Mouse (Mus musculus) adrenal gland (tissue): ENCODE results near the gene Rcan3.

Experiments
- intact Hi-C: fragments of 180-260 bp; cut with DNase I; formaldehyde crosslinking; loops from one replicate; pipeline ENCODE4 v1.15.1; 2025
- long read RNA-seq, 2 experiments: library from polyadenylated mRNA; unstranded; transcript quantifications; one replicate each; pipeline ENCODE4 v2.0.0; 2020; ENCODE audit warnings: borderline replicate concordance in 1 of 2; ENCODE audit not compliant: insufficient replicate concordance in 1 of 2

Gene Rcan3
- long read RNA-seq, experiment 1, full-length matches to known transcripts, result 3 of 5 reads
- long read RNA-seq, experiment 1, partial matches to known transcripts, result 0 of 5 reads
- long read RNA-seq, experiment 1, other reads (novel, unspliced or antisense), result 2 of 5 reads
- long read RNA-seq, experiment 2, full-length matches to known transcripts, result 3 of 8 reads
- long read RNA-seq, experiment 2, partial matches to known transcripts, result 0 of 8 reads
- long read RNA-seq, experiment 2, other reads (novel, unspliced or antisense), result 5 of 8 reads

- intact Hi-C loops, result no loop called here
Measured at GRCm38 (mm10) chr4:135433443-135434394, at the start of gene Rcan3. Rcan3 (minus strand) TSS chr4:135433853.

DNA sequence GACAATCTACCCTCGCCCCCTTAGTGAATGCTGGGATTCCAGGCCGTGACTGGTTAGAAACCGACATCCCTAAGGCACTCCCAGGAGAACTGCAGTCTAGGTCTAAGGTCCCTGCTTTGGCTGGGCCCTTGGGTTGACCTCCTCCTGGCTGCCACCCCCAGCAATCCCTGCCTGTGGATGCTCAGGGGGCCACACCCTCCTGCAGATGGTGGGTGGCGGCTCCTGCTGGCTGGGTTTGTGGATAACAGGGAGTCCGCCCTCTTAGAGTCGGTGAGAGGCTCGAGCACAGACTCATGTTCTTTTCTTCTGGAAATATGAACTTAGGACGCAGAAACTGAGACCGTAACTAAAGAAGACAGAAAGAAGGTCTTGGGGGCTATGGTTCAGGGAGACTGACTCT is 46.7 kb upstream of the Rcan3 start:
- intact Hi-C loops, result no loop called here

DNA sequence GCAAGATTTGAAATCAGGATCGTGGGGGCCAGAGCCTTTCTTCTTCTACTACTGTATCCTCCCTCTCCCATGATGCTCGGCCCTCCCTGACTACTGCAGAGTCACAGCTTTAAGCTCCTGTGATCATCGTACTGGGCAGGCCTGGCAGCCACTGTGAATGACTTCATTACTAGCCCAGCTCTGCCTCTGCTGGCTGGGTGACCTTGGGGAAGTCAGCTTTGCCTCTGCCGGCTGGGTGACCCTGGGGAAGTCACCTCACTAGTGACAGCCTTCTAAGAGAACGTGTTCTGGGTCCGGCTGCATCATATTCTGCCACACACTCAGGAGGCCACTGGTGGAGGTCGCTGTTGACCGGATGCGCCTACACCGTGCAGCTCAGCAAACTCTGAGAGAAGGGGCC is 44.2 kb upstream of the Rcan3 start:
- intact Hi-C loops, result no loop called here

DNA sequence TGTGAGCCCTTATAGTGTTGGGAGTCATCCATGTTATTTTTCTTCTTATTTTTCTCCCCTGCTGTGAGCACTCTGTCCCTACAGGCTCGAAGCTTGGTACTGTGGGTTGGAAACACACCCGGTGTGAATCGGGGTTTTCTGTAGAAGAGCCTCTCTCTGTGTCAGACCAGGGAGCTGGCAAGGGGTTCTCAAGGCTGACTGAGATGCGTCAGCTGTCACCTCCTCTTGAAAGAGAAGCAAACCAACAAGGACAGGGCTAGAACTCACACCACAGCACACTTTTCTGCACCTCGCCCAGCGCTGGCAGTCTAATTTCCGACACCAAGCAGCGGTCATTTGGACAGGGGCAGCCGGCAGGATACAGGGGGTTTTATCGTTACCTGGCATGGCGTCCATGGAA is 29.8 kb upstream of the Rcan3 start:
- intact Hi-C loops, result no loop called here

DNA sequence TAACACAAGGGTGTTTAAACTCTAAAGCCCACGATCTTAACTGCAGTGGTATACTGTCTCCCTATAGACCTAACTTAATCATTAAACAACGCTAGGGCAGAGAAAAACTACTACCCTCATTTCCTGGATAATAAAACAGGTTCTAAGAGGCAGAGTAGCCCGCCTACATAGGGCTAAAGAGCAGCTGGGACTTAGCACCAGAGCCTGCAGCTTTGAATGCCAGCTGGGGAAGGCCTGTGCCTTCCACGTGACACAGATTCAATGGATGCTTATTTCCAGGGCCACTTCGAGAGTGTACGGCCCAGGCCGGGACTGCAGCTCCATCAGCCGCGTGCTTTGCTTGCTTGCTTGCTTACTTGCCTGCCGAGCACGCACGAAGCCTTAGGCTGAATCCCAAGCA is 19.9 kb upstream of the Rcan3 start:
- intact Hi-C loops, result no loop called here

DNA sequence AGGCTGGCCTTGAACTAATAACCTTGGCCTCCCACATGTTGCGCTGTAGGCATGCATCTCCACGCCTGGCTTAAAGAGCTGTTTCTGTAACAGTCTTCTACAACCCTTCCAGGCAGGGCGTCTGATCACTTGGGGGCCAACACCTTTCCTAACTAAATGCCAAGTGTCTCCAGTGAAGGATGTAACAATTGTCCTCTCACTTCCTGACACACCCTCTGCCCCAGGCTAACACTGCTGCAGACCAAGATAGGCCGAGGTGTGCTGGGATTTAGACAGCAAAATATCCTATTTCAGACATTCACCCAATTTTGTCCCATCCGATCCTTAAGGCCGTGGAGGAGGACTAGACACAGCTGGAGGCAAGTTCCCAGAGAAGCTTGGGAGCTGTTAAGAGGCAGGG is 19.5 kb upstream of the Rcan3 start:
- intact Hi-C loops, result no loop called here

GRCm38 (mm10) chr4:135451360-135452015 is 17.8 kb upstream of the Rcan3 start:
- intact Hi-C loops, result no loop called here

- intact Hi-C loops, result loop anchor here (5.0 kb wide), 1 partner anchor 50 kb away; the partner anchor contains the start of gene Stpg1
Measured at GRCm38 (mm10) chr4:135442473-135442872, 8.8 kb upstream of the Rcan3 start.

DNA sequence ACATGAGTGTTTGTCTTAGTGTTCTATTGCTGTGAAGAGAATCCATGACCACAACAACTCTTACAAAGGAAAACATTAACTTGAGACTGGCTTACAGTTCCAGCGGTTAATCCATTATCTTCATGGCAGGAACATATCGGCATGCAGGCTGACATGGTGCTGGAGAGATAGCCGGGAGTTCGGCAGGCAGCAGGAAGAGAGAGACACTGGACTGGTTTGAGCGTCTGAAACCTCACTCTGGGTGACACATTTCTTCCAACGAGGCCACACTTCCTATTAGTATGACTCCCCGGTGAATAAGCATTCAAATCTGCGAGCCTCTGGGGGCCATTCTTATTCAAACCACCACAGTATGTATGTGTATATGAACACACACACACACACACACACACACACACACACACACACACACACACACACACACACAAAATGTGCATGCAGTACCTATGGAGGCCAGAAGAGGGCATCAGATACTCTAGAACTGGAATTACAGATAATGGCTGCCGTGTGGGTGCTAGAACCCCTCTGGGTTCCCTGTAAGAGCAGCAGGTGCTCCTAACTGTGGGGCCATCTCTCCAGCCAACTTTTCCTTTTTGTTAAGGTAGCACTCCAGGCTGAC is 6.4 kb upstream of the Rcan3 start:
- intact Hi-C loops, result loop anchor here (5.0 kb wide), 1 partner anchor 52 kb away; the partner anchor contains the start of gene Stpg1

GRCm38 (mm10) chr4:135439188-135439647 is 5.6 kb upstream of the Rcan3 start:
- intact Hi-C loops, result no loop called here

DNA sequence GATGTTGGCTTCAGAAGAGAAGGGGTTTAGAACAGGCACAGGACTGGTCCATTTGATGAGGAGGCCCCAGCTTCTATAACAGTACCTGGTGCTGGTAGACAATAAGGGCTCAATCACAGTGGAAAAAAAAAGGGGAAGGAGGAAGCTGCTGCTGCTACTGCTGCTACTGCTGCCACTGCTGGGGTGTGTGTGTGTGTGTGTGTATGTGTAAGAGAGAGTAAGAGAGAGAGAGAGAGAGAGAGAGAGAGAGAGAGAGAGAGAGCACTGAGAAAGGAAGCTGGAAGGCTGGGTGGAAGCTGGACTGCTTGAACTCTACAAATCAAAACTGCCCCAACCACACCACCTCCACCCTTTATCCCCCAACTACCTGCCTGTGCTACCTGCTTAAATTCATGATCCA is 4.3 kb upstream of the Rcan3 start:
- intact Hi-C loops, result no loop called here

DNA sequence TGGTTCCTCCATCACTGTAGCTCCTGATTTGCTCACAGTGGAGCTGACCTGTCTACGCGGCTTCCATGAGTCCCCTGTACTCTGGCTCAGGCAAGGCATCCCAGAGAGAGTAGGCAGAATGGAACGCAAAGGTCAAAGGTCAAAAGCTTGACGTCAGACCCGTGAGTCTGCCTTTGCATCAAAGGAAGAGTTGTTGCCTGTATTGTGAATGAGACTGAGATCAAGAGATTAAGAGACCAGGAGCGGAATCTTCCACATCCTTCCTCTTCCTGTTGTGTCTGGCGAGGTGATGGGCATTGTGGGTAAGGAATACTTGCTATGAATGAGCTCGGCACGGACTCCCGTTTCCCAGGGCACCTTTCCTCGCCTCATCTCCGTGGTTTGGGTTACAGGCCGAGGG is 2.6 kb upstream of the Rcan3 start:
- intact Hi-C loops, result no loop called here

DNA sequence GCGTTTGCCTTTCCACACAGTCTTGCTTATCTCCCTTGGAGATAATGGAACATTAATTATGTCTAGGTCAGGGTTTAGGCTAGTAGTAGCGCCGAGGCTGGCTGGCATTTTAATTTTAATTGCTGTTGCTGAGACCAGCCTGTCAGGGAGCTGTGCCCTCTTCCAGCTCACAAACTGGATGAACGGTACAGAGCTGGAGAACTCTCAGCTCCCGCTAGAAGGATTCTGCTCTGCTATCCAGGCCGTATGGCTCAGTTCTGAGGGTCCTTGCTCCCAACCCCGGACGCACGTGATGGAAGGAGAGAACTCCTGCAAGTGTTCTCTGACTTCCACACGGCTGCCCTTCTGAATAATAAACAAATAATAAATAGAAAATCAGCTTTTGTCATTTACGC is 739 bp upstream of the Rcan3 start:
- intact Hi-C loops, result no loop called here

DNA sequence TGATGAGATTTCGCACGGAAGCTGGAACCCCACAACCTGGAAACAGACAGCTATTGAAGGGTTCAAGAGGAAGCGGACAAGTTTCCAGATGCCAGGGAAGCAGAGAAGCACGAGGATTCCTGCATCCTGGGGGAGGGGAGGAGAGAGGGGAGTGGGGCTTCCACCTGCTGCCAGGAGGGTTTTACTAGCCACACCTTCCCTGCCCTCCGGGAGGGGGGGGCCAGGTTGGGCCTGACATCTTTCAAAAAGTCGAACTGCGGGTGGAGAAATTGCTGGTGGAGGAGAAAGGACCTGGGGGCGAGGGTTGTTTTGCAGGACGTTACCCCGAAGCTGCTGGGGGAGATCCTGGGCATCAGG is 589 bp downstream of the Rcan3 start:
- intact Hi-C loops, result no loop called here

DNA sequence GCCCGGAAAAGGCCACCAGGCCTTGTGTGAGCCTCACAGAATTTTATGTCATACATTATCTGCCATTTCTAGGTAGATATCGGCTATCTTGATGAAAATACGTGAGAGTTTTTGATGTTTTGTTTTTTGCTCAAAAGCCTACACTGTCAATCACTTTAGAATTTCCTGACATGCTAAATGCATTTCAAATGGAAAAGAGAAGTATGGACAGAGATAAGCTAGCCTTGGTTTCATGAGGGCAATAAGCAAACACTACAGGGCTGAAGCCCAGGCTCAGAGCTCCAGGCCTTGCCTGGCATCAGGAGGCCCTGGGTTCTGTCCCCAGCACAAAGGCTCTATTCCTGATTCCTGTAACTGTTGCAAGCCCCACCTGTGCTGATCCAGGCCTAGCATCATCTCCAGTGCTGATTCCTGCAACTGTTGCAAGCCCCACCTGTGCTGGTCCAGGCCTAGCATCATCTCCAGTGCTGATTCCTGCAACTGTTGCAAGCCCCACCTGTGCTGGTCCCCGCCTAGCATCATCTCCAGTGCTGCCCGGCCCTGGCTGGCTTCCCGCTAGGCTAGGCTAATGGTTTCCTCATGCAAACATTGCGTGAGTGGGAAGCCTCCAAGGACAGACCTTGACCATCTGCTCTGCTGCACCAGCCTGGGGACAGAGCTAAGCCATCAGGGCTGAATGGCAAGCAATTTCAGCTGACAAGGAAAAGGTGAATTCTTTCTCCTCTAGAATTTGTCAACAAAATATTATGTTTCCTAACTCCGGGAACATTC is 3.5 kb downstream of the Rcan3 start:
- intact Hi-C loops, result no loop called here

- intact Hi-C loops, result no loop called here
Measured at GRCm38 (mm10) chr4:135429383-135429782, 4.3 kb downstream of the Rcan3 start.

DNA sequence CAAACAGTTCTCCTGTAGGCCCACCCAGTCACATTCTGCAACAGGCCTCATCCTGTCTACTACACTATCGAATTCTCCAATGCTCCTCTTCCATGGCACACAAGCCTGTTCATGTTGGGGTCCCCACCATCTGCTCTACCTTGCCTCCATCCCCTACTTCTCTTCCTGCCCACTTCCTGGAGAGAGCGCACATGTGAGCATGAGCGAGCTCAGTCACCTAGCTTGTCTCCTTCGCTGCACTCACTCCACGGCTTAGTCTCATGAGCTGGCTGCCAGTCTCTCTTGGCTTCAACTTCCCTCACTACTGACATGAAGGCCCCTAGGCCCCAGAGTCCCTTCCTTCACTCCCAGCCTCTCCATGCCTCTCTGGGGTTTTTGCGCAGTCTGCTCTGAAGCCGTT is 7.1 kb downstream of the Rcan3 start:
- intact Hi-C loops, result no loop called here

GRCm38 (mm10) chr4:135425625-135426024 is 8.0 kb downstream of the Rcan3 start:
- intact Hi-C loops, result no loop called here

DNA sequence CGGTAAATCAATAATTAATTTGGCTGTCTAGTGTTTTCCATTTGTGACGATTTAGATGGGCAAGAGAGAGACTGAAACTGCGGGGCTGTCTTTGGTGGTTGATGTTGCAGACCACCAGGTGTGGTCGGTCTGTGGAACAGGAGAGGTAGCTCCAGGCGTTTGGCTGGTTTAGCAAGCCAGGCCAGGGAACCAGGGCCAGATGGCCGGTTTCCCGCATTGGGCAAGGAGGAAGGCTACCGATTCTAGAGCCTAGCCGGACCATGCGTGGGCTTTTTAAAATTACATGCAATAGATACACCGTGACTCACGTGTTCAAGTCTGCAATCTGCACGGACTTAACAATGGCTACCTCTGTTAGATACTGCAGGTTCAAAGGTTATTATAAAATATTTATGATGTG is 12.7 kb downstream of the Rcan3 start:
- intact Hi-C loops, result no loop called here

DNA sequence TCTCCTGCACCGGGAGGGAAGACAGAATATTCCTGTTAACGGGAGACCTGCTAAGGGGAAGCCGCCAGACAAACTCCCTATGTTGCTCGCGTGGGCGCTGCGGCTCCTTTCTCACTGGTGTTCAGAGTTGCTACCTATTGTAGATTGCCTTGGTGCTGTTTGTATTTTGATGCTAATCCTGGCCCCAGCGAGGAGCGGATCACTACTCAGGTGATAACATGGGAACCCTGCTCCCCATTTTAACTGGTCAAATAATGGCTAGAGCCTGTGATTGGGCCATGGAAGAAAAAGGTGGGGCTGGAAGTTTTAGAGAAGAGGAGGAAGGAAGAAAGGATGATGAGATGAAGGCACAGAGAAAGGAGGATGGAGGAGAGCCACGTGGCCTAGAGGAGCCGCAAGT is 13.2 kb downstream of the Rcan3 start:
- intact Hi-C loops, result no loop called here

DNA sequence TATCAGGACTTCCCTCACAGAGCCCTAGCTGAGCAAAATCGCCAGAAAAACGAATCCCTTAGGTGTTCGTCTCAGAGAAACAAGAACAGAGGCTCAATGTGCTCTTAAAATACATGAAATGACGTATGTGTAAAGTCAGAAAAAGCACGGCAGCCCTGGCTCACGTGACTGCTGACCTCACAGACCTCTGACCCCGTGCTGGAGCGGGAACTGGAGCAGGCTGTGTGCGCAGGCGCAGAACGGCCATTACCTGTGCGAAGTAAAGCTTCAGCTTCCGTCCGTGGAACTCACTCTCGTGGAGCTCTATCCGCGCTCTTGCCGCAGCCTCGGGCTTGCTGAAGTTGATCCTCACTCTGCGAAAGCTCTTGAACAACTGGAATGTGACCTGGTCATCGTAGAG is 13.7 kb downstream of the Rcan3 start:
- intact Hi-C loops, result no loop called here
